Mouse (Mus musculus): ENCODE data around the gene Tbc1d8. TPM values are rescaled to one million over a fixed set of nuclear protein-coding genes. Genes with fewer than 3 reads are reported as not detected.

Tbc1d8 gene
- polyA plus RNA-seq, 1 experiment from 2014 or later, result 13.2 TPM

DNA sequence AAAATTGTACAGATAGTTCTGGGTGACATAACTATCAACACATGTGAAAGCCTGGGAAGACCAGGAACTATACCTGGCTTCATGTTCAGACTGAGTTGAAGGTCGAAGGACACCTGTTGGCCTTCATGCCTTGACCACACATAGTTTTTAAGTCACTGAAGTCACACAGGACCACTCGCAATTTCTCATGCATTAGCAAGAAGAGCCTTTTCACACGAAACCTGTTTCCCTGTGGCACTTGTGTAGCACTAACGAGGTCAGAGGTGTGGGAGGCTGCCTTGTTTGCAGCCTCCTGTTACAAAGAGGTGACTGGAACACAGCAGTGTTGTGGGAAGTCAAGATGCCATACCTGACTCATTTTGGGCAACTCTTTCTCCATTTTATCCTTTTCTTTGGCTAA lies 105.2 kb downstream of the Tbc1d8 start:
- Histone ChIP-seq H3K36me3 (ENCODE audit: control insufficient read depth, insufficient read depth, low read length) (peaks cover 88% of the 10 kb centered on the region), H3K9ac (ENCODE audit: low read length) (no peak overlapping the region)
- WGBS, result 74% methylated on average over 4 of the region's 4 CpGs

DNA sequence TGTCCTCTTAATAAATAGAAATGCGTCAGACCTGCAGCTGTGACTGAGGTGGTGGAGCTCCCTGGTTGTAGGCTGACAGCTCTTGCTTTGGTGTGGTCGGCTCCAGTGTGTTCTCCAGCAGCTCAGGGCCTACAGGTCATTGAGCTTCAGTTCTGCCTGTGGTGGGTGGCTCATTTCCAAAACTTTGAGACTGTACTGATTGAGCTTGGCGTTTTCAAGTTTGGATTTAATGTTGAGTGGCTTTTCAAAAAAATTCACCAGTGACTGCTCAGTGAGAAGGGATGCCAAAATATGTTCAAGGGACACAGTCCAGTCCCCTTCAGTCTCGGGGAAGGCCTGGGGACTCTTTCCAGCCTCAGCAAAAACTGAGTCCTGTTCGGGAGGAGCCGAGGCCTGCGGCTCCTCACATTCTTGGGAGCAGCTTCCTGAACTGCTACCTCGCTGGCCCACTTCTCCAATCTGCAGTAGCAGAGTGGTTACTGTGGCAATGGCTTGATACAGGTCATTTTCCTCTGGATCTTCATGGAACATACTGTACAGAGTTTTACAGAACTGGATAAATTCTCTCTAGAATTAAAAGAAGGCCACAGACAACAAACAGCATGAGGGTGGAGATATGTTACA lies 106.2 kb downstream of the Tbc1d8 start:
- 74% methylated on average over 8 of the region's 8 CpGs for WGBS
- Histone ChIP-seq H3K36me3 (ENCODE audit: control insufficient read depth, insufficient read depth, low read length) (peaks cover 80% of the 10 kb centered on the region), H3K4me2 (ENCODE audit: low read length) (no peak overlapping the region), H3K27me3 (ENCODE audit: control insufficient read depth, insufficient read depth, low read length) (no peaks in the 10 kb centered on the region), H3K9ac (ENCODE audit: low read length) (no peak overlapping the region), H3K4me1 (ENCODE audit: control insufficient read depth in 2 of 2, insufficient read depth in 2 of 2, low read length in 2 of 2) (peaks cover 4 to 10% of the 10 kb centered on the region in 2 experiments), H3K9me3 (ENCODE audit: control insufficient read depth, low read length) (no peaks in the 10 kb centered on the region), H3K27ac (replicated peaks in 1 of 2; ENCODE audit: control insufficient read depth in 1 of 2, insufficient read depth in 1 of 2, low read depth in 2 of 2, low read length in 2 of 2) (no peak overlapping the region), H3K4me3 (ENCODE audit: control insufficient read depth in 1 of 2, insufficient read depth in 1 of 2, low read depth in 1 of 2, low read length in 2 of 2) (no peak overlapping the region)
- ATAC-seq (ENCODE audit: insufficient number of reproducible peaks, insufficient read depth, low FRiP score, low read depth), result no peak

More for the DNA sequence above, 105.2 kb downstream of the Tbc1d8 start:
- no peak overlapping the region for H3K4me2 ChIP-seq (ENCODE audit: low read length)
- peaks cover 4 to 10% of the 10 kb centered on the region in 2 experiments for H3K4me1 ChIP-seq (ENCODE audit: control insufficient read depth in 2 of 2, insufficient read depth in 2 of 2, low read length in 2 of 2)
- ATAC-seq (ENCODE audit: insufficient number of reproducible peaks, insufficient read depth, low FRiP score, low read depth), result no peak
- H3K9me3 ChIP-seq (ENCODE audit: control insufficient read depth, low read length), result no peaks in the 10 kb centered on the region
- no peak overlapping the region for H3K27ac ChIP-seq (replicated peaks in 1 of 2; ENCODE audit: control insufficient read depth in 1 of 2, insufficient read depth in 1 of 2, low read depth in 2 of 2, low read length in 2 of 2)
- no peak overlapping the region for H3K4me3 ChIP-seq (ENCODE audit: control insufficient read depth in 1 of 2, insufficient read depth in 1 of 2, low read depth in 1 of 2, low read length in 2 of 2)
- no peaks in the 10 kb centered on the region for H3K27me3 ChIP-seq (ENCODE audit: control insufficient read depth, insufficient read depth, low read length)

DNA sequence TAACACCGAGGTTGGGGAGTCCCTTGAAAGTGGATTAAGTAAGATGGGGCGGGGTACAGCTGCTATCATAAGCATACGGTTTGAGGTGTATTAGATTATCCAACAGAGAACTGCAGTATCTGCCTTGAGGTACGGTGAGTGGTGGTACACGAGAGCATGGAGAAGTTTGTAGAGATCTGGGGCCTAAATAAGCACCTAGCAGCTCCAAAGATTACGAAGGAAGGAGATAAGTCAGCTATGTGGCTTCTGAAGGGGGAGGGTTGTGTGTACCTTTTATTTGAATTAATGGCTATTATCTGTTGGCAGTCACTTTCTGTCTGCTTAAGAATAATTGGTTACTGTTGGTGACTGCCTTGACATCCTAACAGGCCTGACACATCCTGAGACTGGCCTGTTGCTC lies 108.1 kb downstream of the Tbc1d8 start:
- Histone ChIP-seq H3K4me3 (ENCODE audit: control insufficient read depth in 1 of 2, insufficient read depth in 1 of 2, low read depth in 1 of 2, low read length in 2 of 2) (no peak overlapping the region), H3K9ac (ENCODE audit: low read length) (no peak overlapping the region; the same call in 1 of the 2 replicates), H3K36me3 (ENCODE audit: control insufficient read depth, insufficient read depth, low read length) (peaks cover 65% of the 10 kb centered on the region), H3K4me2 (ENCODE audit: low read length) (no peak overlapping the region), H3K27me3 (ENCODE audit: control insufficient read depth, insufficient read depth, low read length) (no peaks in the 10 kb centered on the region), H3K9me3 (ENCODE audit: control insufficient read depth, low read length) (no peaks in the 10 kb centered on the region), H3K4me1 (ENCODE audit: control insufficient read depth in 2 of 2, insufficient read depth in 2 of 2, low read length in 2 of 2) (peaks cover 9 to 10% of the 10 kb centered on the region in 2 experiments), H3K27ac (replicated peaks in 1 of 2; ENCODE audit: control insufficient read depth in 1 of 2, insufficient read depth in 1 of 2, low read depth in 2 of 2, low read length in 2 of 2) (no peak overlapping the region; a peak in 1 of 4 replicates)
- no peak for ATAC-seq (ENCODE audit: insufficient number of reproducible peaks, insufficient read depth, low FRiP score, low read depth)
- 63% methylated on average over 6 of the region's 6 CpGs for WGBS

DNA sequence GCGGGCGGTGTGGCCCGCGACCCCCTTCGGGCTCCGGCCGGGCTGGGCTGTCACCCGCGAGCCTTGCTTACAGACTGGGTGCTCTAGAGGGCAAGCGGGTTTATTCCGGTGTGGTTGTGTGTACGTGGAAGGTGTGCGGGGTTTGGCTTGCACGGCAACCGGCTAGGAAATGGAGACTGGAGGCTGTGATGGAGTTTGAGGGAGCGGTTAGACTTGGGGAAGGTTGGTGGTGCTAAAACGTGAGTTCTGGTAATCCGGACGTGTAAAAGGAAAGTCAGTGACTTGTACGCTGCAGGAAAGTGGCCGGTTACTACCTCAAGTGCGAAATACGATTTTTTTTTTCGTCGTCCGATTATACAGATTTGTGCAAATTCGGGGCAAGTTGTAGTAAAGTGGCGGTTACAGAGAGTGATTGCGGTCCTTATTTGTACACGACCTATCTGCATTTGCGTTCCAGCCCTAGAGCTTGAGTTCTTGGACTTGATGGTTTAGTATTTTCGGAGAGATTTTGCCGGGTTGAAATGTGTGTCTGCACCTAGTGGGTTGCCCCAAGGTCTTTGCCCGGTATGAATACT lies 110.2 kb downstream of the Tbc1d8 start:
- 0% methylated on average over 34 of the region's 34 CpGs for WGBS
- Histone ChIP-seq H3K4me1 (ENCODE audit: control insufficient read depth in 2 of 2, insufficient read depth in 2 of 2, low read length in 2 of 2) (peaks cover 9 to 10% of the 10 kb centered on the region in 2 experiments), H3K4me2 (ENCODE audit: low read length) (peak overlapping the region; percentile 84), H3K36me3 (ENCODE audit: control insufficient read depth, insufficient read depth, low read length) (peaks cover 44% of the 10 kb centered on the region), H3K27ac (replicated peaks in 1 of 2; ENCODE audit: control insufficient read depth in 1 of 2, insufficient read depth in 1 of 2, low read depth in 2 of 2, low read length in 2 of 2) (peak overlapping the region; percentile 80 to 85), H3K9ac (ENCODE audit: low read length) (peak overlapping the region; percentile 97), H3K9me3 (ENCODE audit: control insufficient read depth, low read length) (no peaks in the 10 kb centered on the region), H3K27me3 (ENCODE audit: control insufficient read depth, insufficient read depth, low read length) (no peaks in the 10 kb centered on the region), H3K4me3 (ENCODE audit: control insufficient read depth in 1 of 2, insufficient read depth in 1 of 2, low read depth in 1 of 2, low read length in 2 of 2) (peak overlapping the region; percentile 64 to 66)
- peak; percentile 21; the same call in 1 of the 2 replicates for ATAC-seq (ENCODE audit: insufficient number of reproducible peaks, insufficient read depth, low FRiP score, low read depth)

DNA sequence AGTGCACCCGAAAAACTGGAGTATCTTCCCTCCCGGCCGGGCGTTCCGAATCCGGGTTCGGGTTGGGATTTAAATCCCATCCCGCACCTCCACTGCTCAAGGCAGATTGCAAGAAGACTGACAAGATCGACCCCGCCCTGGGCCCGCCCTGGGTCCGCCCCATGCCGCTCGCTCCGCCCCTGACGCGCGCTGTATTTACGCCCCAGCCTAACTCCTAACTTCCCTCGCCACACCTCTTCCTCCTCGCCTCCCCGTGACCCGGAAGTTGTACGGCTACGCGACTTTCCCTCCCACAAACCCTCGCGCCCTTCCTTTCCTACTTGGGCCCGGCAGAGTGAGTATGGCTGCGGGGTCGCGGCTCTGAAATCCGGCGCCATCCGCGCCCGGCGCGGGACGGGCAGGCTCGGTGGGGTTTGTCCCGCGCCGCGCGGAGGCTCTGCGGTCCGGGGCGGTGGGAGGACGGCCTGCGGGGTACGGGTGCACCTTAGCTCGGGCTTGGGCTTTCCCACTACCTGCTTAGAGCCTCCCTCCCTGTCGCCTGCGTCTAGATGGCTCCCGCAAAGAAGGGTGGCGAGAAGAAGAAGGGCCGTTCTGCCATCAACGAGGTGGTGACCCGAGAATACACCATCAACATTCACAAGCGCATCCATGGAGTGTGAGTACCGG lies 110.8 kb downstream of the Tbc1d8 start, which contains the start of gene Rpl31:
TSS of gene Rpl31 (plus strand) at position 242 of the 666 bp plus-strand sequence.
- under 1% methylated on average over 61 of the region's 62 CpGs for WGBS
- Histone ChIP-seq H3K4me1 (ENCODE audit: control insufficient read depth in 2 of 2, insufficient read depth in 2 of 2, low read length in 2 of 2) (peaks cover 9 to 10% of the 10 kb centered on the region in 2 experiments), H3K9ac (ENCODE audit: low read length) (peak within 1 kb of the TSS; percentile 97), H3K36me3 (ENCODE audit: control insufficient read depth, insufficient read depth, low read length) (peaks cover 38% of the 10 kb centered on the region), H3K9me3 (ENCODE audit: control insufficient read depth, low read length) (no peaks in the 10 kb centered on the region), H3K4me3 (ENCODE audit: control insufficient read depth in 1 of 2, insufficient read depth in 1 of 2, low read depth in 1 of 2, low read length in 2 of 2) (peak within 1 kb of the TSS; percentile 66 to 90), H3K27ac (replicated peaks in 1 of 2; ENCODE audit: control insufficient read depth in 1 of 2, insufficient read depth in 1 of 2, low read depth in 2 of 2, low read length in 2 of 2) (peak within 1 kb of the TSS; percentile 80 to 85), H3K4me2 (ENCODE audit: low read length) (peak within 1 kb of the TSS; percentile 84), H3K27me3 (ENCODE audit: control insufficient read depth, insufficient read depth, low read length) (no peaks in the 10 kb centered on the region)
- ATAC-seq (ENCODE audit: insufficient number of reproducible peaks, insufficient read depth, low FRiP score, low read depth), result peak; percentile 99

DNA sequence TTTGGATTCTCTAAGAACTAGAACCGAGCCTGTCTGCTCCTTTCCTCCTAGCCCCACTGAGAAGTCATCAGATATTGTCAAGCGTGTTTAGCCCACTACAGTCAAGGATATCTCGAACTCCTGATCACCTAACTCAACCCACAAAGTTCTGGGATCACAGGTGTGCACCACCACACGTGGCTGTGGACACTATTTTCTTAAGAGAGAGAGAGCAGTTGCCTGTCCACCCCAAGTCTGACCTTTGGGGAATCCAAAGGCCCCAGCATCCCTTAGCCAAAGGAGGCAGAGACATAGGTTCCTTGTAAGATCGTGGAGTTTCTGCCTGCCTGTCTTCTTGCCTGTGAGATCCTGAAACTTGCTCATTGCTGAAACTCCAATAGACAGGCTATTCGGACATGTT lies 111.5 kb downstream of the Tbc1d8 start:
- Histone ChIP-seq H3K27ac (replicated peaks in 1 of 2; ENCODE audit: control insufficient read depth in 1 of 2, insufficient read depth in 1 of 2, low read depth in 2 of 2, low read length in 2 of 2) (peak overlapping the region; percentile 53 to 58; a peak in 2 of 4 replicates), H3K36me3 (ENCODE audit: control insufficient read depth, insufficient read depth, low read length) (peaks cover 31% of the 10 kb centered on the region), H3K4me1 (ENCODE audit: control insufficient read depth in 2 of 2, insufficient read depth in 2 of 2, low read length in 2 of 2) (peaks cover 9 to 12% of the 10 kb centered on the region in 2 experiments), H3K27me3 (ENCODE audit: control insufficient read depth, insufficient read depth, low read length) (no peaks in the 10 kb centered on the region), H3K4me3 (ENCODE audit: control insufficient read depth in 1 of 2, insufficient read depth in 1 of 2, low read depth in 1 of 2, low read length in 2 of 2) (peak overlapping the region; percentile 66 to 90), H3K9me3 (ENCODE audit: control insufficient read depth, low read length) (no peaks in the 10 kb centered on the region), H3K9ac (ENCODE audit: low read length) (peak overlapping the region; percentile 76), H3K4me2 (ENCODE audit: low read length) (peak overlapping the region; percentile 80)
- WGBS, result 20% methylated on average over 6 of the region's 6 CpGs
- ATAC-seq (ENCODE audit: insufficient number of reproducible peaks, insufficient read depth, low FRiP score, low read depth), result no peak

DNA sequence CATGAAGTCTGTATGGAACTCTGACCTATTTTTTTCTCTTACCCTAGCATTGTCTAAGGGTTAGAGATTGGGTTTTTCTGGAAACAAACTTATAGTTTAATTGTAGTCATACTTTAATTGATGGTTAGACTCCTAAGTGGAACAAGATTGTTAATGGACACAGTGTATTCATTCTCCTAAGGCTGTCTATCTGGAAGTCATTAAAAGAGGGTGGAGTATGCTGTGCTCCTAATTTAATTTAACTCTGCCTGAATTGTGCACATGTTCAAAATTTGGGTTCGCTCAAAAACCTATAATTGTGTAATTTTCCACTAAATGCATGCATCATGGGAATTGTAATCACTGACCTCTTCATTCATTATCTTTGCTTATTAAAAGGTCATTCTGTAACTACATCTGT lies 113.0 kb downstream of the Tbc1d8 start:
- no peaks in the 10 kb centered on the region for H3K27me3 ChIP-seq (ENCODE audit: control insufficient read depth, insufficient read depth, low read length)
- H3K4me3 ChIP-seq (ENCODE audit: control insufficient read depth in 1 of 2, insufficient read depth in 1 of 2, low read depth in 1 of 2, low read length in 2 of 2), result no peak overlapping the region
- peaks cover 16% of the 10 kb centered on the region for H3K36me3 ChIP-seq (ENCODE audit: control insufficient read depth, insufficient read depth, low read length)
- no peak overlapping the region for H3K27ac ChIP-seq (replicated peaks in 1 of 2; ENCODE audit: control insufficient read depth in 1 of 2, insufficient read depth in 1 of 2, low read depth in 2 of 2, low read length in 2 of 2)
- H3K9me3 ChIP-seq (ENCODE audit: control insufficient read depth, low read length), result no peaks in the 10 kb centered on the region
- H3K4me2 ChIP-seq (ENCODE audit: low read length), result no peak overlapping the region
- H3K9ac ChIP-seq (ENCODE audit: low read length), result no peak overlapping the region
- 73% methylated on average over 1 of the region's 1 CpGs for WGBS
- H3K4me1 ChIP-seq (ENCODE audit: control insufficient read depth in 2 of 2, insufficient read depth in 2 of 2, low read length in 2 of 2), result peaks cover 9 to 12% of the 10 kb centered on the region in 2 experiments
- no peak for ATAC-seq (ENCODE audit: insufficient number of reproducible peaks, insufficient read depth, low FRiP score, low read depth)

All from heart, embryonic 14.5 days (tissue).